Mouse (Mus musculus): ENCODE measurements around the gene Gjc2. TPM values are rescaled to one million over a fixed set of nuclear protein-coding genes. Genes with fewer than 3 reads are reported as not detected.
"Not testable (repeated sequence)": the region's sequence is repeated elsewhere in the genome, so short reads cannot be mapped to it uniquely, and the experiment has no call there.

The Gjc2 gene
- polyA plus RNA-seq, 1 experiment from 2014 or later, result not detected

DNA sequence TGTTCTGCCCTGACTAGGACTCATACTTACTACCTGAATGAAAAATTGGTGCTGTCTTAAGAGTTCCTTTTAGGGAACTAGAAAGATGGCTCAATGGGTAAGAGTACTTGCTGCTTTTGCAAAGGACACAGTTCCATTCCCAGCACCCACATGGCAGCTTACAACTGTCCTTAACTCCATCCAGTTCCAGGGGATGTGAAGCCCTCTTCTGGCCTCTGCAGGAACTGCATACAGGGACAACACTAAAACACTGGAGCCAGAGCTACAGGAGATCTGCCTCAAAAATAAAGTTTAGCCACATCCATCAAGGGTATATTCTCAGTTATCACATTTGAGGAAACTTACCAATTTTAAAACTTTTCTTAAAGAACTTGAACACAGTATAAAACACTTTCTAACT is 36.1 kb upstream of the Gjc2 start:
- Histone ChIP-seq H3K27me3 (ENCODE audit: low read depth, poor library complexity, severe bottlenecking) (no peaks in the 10 kb centered on the region), H3K36me3 (peaks cover 92% of the 10 kb centered on the region), H3K9me3 (replicated peaks) (no peaks in the 10 kb centered on the region), H3K27ac (replicated peaks) (no peak overlapping the region), H3K4me1 (peaks cover 13% of the 10 kb centered on the region; the same call in 1 of the 2 replicates), H3K4me3 (no peak overlapping the region)
- peak; percentile 38 for DNase-seq (ENCODE audit: low spot score)

DNA sequence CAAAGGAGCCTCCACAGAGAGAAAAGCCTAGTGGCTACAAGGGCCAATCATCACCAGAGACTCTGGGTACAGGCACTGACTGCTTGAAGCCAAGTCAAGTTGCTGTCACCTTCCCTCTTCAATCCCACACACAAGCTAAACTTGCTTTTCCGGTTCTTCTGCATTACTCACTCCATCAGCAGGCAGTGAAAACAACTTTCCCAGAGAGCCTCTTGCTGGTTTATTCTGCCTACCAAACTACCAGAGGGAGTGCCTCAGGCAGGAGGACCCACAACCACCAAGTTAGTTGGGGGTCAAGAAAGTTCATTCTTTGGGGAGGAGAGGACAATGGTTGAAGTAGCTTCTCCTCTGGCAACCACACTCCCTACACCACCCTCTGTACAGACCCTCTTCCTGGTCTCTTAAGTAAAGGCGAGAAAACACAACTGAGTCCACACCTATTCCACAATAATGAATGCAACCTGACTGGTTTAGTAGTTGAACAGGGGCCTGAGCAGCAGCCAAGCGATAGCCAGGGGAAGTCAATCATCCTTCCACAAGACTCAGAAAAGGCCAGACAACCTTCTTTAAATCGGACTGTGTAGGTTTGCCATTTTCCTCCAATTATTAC is 35.5 kb upstream of the Gjc2 start:
- H3K27me3 ChIP-seq (ENCODE audit: low read depth, poor library complexity, severe bottlenecking), result no peaks in the 10 kb centered on the region
- H3K4me1 ChIP-seq, result 0 out of 2 replicates have a peak, but pooled peaks cover 9% of the 10 kb centered on the region
- no peaks in the 10 kb centered on the region for H3K9me3 ChIP-seq (replicated peaks)
- 89% methylated on average over 4 of the region's 4 CpGs for WGBS
- H3K27ac ChIP-seq (replicated peaks), result no peak overlapping the region
- peaks cover 90% of the 10 kb centered on the region for H3K36me3 ChIP-seq
- DNase-seq (ENCODE audit: low spot score), result no peak
- no peak overlapping the region for H3K4me3 ChIP-seq

DNA sequence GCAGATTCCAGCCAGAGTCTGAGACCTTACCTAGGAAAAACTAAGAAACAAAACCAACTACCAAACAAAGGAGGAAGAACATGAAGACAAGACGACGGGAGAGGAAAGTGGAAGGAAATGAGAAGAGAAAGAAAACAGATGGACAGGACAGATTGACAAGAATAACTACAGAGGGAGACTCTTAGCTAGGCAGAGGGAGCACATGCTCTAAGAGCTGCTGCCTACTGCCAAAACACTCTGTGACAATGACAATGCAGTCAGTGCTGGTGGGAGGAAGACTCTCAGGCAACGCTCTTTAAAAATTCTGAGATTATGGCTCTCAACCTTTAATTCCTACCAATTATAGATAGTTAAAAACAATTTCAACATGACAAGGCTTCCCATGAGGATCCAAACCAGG is 33.9 kb upstream of the Gjc2 start:
- H3K27me3 ChIP-seq (ENCODE audit: low read depth, poor library complexity, severe bottlenecking), result no peaks in the 10 kb centered on the region
- no peak for DNase-seq (ENCODE audit: low spot score)
- 88% methylated on average over 3 of the region's 3 CpGs for WGBS
- H3K27ac ChIP-seq (replicated peaks), result no peak overlapping the region
- H3K4me3 ChIP-seq, result no peak overlapping the region
- peaks cover 90% of the 10 kb centered on the region for H3K36me3 ChIP-seq
- no peaks in the 10 kb centered on the region for H3K9me3 ChIP-seq (replicated peaks)
- 0 out of 2 replicates have a peak, but pooled peaks cover 6% of the 10 kb centered on the region for H3K4me1 ChIP-seq

DNA sequence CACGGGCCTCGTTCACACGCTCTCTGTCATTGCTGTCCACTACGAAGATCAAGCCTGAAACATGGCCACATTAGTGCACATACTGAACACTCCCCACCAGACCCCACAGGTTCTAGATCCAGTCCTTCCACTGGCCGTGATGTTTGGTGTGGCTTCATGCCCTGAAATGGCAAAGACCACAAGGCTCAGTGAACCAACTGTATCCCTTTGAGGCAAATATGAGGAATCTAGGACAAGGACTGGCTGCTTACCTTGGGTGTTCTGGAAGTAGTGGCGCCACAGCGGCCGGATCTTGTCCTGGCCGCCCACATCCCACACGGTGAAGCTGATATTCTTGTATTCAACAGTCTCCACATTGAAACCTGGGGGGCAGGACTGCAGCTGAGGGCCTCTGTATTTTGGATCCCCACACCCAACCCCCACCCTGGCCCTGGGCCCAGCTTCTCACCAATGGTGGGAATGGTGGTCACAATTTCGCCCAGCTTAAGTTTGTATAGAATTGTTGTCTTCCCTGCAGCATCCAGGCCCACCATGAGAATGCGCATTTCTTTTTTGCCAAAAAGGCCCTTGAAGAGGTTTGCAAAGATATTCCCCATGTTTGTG is 30.0 kb upstream of the Gjc2 start:
- H3K27ac ChIP-seq (replicated peaks), result no peak overlapping the region
- H3K4me1 ChIP-seq, result peaks cover 28% of the 10 kb centered on the region
- peaks cover 82% of the 10 kb centered on the region for H3K36me3 ChIP-seq
- WGBS, result 95% methylated on average over 12 of the region's 12 CpGs
- no peaks in the 10 kb centered on the region for H3K9me3 ChIP-seq (replicated peaks)
- DNase-seq (ENCODE audit: low spot score), result no peak
- H3K27me3 ChIP-seq (ENCODE audit: low read depth, poor library complexity, severe bottlenecking), result no peaks in the 10 kb centered on the region
- H3K4me3 ChIP-seq, result no peak overlapping the region

DNA sequence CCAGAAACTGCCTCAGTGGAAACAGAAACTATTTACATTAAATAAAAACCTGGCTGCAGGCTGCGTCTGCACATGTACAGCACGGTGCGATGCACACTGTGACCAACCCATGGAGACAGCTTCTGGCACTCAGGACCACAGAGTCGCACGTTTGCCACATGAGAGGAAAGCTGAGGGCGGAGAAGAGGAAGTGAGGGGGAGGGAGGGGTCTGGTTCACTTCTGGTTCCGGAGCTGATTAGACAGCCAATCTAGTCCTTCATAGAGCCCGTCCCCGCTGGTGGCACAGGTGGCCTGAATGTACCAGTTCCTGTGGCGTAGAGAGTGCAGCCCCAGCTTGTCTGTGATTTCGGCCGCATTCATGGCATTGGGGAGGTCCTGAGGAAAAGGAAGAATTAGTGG is 29.3 kb upstream of the Gjc2 start:
- peaks cover 76% of the 10 kb centered on the region for H3K36me3 ChIP-seq
- peaks cover 33% of the 10 kb centered on the region for H3K4me1 ChIP-seq
- WGBS, result 90% methylated on average over 12 of the region's 12 CpGs

DNA sequence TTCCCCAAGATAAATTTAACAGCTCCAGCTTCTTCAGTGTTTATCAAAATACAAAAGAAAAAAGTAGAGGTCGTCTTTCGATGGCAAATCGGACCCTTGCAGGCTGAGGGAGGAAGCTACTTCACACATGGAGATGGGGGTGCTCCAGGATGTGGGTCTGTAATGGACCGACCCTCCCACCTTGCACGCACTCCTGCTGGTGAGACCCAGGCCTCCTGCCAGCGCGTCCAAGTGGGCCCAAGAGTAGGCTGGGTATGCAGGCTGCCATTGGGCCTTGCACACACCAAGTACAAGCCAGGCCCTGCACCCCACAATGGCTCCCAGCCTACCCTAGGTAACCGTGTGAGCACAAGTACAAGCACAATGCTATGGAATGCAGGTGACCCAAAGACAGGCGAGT is 28.5 kb upstream of the Gjc2 start:
- H3K9me3 ChIP-seq (replicated peaks); H3K4me3 ChIP-seq; H3K27ac ChIP-seq (replicated peaks); DNase-seq (ENCODE audit: low spot score); H3K27me3 ChIP-seq (ENCODE audit: low read depth, poor library complexity, severe bottlenecking): not testable (repeated sequence)
- Histone ChIP-seq H3K4me1 (peaks cover 33% of the 10 kb centered on the region), H3K36me3 (peaks cover 78% of the 10 kb centered on the region)
- WGBS, result 95% methylated on average over 9 of the region's 9 CpGs

More for the DNA sequence above, 29.3 kb upstream of the Gjc2 start:
- DNase-seq (ENCODE audit: low spot score); H3K9me3 ChIP-seq (replicated peaks); H3K27ac ChIP-seq (replicated peaks); H3K27me3 ChIP-seq (ENCODE audit: low read depth, poor library complexity, severe bottlenecking); H3K4me3 ChIP-seq: not testable (repeated sequence)

DNA sequence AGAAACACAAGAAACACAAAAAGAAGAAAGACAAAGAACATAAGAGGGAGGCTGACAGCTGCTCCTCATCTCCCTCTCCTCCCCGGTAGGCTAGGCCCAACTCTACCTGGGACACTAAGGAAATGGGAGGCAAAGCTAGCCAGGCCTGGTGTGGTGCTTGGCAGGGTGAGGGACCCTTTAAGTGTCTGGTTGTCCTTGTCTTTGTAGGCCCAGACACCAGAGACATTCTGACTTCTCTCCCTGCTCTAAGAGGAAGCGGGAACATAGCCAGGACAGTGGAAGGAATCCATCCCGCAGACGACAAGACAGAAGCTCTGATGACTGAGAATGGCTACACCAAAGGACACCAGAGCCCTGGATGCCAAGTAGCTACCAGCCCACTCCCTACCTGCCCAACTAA is 27.0 kb upstream of the Gjc2 start:
- H3K27ac ChIP-seq (replicated peaks), result no peak overlapping the region
- no peak for DNase-seq (ENCODE audit: low spot score)

DNA sequence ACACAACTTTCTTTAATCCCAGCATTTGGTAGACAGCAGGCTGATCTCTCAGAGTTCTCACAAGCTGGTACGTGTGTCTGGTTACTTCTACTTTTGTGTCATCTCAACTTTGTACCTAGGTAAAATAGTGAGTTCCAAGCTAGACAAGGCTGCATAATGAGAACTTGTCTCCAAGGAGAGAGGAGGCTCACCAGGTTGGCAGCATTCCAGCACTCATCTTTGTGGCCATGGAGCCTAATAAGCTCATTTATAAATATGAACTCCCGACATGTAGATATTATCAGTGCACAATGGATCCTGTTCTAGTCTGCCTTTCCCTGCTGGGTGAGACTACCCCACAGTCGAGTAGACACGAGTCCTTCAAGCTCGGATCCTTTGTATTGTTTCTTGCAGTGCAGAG is 26.6 kb upstream of the Gjc2 start:
- Histone ChIP-seq H3K36me3 (peaks cover 79% of the 10 kb centered on the region), H3K9me3 (replicated peaks) (no peaks in the 10 kb centered on the region), H3K27ac (replicated peaks) (no peak overlapping the region), H3K4me1 (peaks cover 33% of the 10 kb centered on the region), H3K27me3 (ENCODE audit: low read depth, poor library complexity, severe bottlenecking) (no peaks in the 10 kb centered on the region), H3K4me3 (peak overlapping the region; percentile 95)
- DNase-seq (ENCODE audit: low spot score), result no peak
- 85% methylated on average over 5 of the region's 5 CpGs for WGBS

More for the DNA sequence above, 27.0 kb upstream of the Gjc2 start:
- Histone ChIP-seq H3K4me1 (peaks cover 33% of the 10 kb centered on the region), H3K4me3 (no peak overlapping the region), H3K36me3 (peaks cover 79% of the 10 kb centered on the region), H3K9me3 (replicated peaks) (no peaks in the 10 kb centered on the region), H3K27me3 (ENCODE audit: low read depth, poor library complexity, severe bottlenecking) (no peaks in the 10 kb centered on the region)
- 89% methylated on average over 4 of the region's 4 CpGs for WGBS

DNA sequence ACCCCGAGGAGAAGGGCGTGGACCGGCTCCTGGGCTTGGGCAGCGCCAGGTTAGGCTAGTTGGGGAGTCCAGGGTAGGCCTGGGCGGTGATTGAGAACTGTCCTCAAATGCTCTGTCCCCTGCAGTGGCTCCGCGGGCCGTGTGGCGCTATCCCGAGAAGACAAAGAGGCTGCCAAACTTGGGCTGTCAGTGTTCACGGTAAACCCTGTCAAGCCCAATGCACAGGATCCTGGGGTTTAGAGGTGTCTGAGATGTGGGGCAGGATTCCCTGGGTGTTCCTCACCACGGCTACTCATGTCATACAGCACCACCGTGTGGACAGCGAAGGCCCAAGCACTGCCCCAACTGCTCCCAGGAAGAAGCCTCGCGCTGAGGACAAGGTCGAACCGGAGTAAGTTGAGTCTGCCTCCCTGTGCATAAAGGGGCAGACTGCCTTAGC is 26.0 kb upstream of the Gjc2 start:
- WGBS, result 14% methylated on average over 18 of the region's 18 CpGs
- Histone ChIP-seq H3K27ac (replicated peaks) (peak overlapping the region; percentile 94), H3K4me3 (peak overlapping the region; percentile 95), H3K4me1 (peaks cover 27% of the 10 kb centered on the region), H3K27me3 (ENCODE audit: low read depth, poor library complexity, severe bottlenecking) (no peaks in the 10 kb centered on the region), H3K36me3 (peaks cover 80% of the 10 kb centered on the region), H3K9me3 (replicated peaks) (no peaks in the 10 kb centered on the region)
- DNase-seq (ENCODE audit: low spot score), result peak; percentile 71

DNA sequence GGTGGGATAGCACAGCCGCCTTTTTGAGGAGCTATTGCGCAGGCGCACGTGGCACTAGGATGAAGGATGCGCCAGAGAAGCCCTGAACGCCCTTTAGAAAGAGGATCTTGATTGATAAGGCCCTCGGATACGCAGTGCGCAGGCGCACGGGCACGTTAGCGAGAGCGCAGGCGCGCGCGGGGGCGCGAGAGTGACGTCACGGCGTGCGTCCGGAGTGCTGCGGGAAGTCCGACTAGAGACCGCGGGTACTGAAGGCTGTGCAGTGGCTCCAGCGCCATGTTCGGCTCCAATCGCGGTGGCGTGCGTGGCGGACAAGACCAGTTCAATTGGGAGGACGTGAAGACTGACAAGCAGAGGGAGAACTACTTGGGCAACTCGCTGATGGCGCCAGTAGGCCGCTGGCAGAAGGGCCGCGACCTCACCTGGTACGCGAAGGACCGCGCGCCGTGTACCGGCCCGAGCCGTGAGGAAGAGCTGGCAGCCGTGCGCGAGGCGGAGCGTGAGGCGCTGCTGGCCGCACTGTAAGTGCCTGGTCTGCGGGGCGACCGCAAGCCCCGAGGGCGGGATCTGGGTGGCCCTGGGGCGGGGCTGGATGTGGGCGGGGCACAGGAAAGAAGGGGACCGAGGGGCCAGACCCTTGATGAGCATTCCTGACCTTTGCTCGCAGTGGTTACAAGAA is 25.3 kb upstream of the Gjc2 start, which contains the start of gene 2310033P09Rik:
TSS of gene 2310033P09Rik (plus strand) at position 169 of the 679 bp plus-strand sequence.
- Histone ChIP-seq H3K9me3 (replicated peaks) (no peaks in the 10 kb centered on the region), H3K4me1 (peaks cover 27% of the 10 kb centered on the region), H3K36me3 (peaks cover 75% of the 10 kb centered on the region), H3K27ac (replicated peaks) (peak within 1 kb of the TSS; percentile 94), H3K27me3 (ENCODE audit: low read depth, poor library complexity, severe bottlenecking) (no peaks in the 10 kb centered on the region), H3K4me3 (peak within 1 kb of the TSS; percentile 95)
- peak; percentile 96 for DNase-seq (ENCODE audit: low spot score)
- WGBS, result under 1% methylated on average over 67 of the region's 67 CpGs

DNA sequence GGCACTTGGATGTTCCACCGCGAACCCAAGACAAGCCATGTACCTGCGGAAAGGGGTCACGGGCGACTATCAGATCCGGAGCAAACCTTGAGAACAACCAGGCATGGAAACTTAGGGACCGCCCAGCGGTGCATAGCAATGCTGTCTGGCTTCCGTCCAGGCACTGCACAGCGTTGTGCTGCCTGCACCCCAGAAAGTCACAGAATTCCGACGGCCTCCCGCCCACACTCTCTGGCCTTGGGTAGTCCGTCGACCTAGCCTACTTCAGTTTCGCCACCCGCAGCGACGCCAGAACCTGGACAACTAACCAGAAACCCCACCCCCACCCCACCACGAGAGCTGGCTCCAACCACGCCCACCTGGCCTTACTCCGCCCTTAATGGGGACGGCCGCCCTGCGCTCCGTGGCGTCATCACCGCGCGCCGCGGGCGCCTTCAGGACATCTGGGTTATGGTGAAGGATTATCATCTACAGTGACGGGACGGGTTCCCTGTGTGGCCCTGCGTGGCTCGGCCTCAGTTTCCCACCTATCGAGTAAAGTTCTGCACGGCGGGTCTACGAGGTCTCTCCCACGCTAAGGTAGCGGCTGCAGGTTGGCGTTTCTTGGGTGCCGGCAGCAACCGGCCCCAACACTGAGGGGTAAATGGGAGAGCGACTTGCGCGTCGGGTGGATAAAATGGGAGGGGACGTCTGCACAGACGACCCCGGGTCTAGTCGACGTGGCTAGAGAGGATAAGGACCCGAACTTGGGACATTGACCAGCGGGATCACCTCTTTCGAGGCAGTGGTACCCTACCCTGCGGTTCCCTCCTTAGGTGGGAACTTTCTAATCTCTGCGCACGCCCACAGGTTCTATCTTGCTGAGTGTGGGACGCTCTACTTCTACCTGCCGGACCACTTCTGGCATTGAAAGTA is 19.3 kb upstream of the Gjc2 start, which contains the start of gene Mrpl55:
TSS of gene Mrpl55 (plus strand) at position 406 of the 915 bp plus-strand sequence.
- Histone ChIP-seq H3K4me3 (peak within 1 kb of the TSS; percentile 98), H3K36me3 (peaks cover 46% of the 10 kb centered on the region), H3K27ac (replicated peaks) (peak within 1 kb of the TSS; percentile 85), H3K9me3 (replicated peaks) (no peaks in the 10 kb centered on the region), H3K27me3 (ENCODE audit: low read depth, poor library complexity, severe bottlenecking) (no peaks in the 10 kb centered on the region), H3K4me1 (peaks cover 18% of the 10 kb centered on the region)
- peak; percentile 96 for DNase-seq (ENCODE audit: low spot score)
- WGBS, result 1% methylated on average over 63 of the region's 63 CpGs

Data from midbrain, embryonic 10.5 days (tissue).